Mouse (Mus musculus) adrenal gland, adult 2 months (tissue): ENCODE data around the gene Pdha2. TPM values are rescaled to one million over a fixed set of nuclear protein-coding genes. Genes with fewer than 3 reads are reported as not detected.

Experiments
- DNase-seq: peaks from one replicate; pipeline ENCODE4 v3.0.0; 2021
- long read RNA-seq: library from polyadenylated mRNA; stranded (forward); transcript quantifications from one replicate; pipeline ENCODE4 v2.0.0, GENCODE M21; 2021
- polyA plus RNA-seq: library from polyadenylated mRNA; depleted of rRNA; stranded (reverse); fragments of >200 nt; gene quantifications from 2 replicates; pipeline ENCODE4 v1.2.3, GENCODE M21; 2012; rRNA removed
- total RNA-seq, 2 experiments: library from RNA; stranded (reverse); gene quantifications; 2 replicates each; pipeline ENCODE4 v1.2.3; 2021

The Pdha2 gene
- not detected for total RNA-seq
- not detected in 2 replicates for polyA plus RNA-seq
- long read RNA-seq, result 0 reads

- DNase-seq, result no peak
Measured at GRCm38 (mm10) chr3:141212255-141212654, at the start of gene Pdha2. TSS of gene Pdha2 (minus strand) at chr3:141212355.

GRCm38 (mm10) chr3:141260518-141260917, 48.4 kb upstream of the Pdha2 start:
- DNase-seq, result no peak

DNA sequence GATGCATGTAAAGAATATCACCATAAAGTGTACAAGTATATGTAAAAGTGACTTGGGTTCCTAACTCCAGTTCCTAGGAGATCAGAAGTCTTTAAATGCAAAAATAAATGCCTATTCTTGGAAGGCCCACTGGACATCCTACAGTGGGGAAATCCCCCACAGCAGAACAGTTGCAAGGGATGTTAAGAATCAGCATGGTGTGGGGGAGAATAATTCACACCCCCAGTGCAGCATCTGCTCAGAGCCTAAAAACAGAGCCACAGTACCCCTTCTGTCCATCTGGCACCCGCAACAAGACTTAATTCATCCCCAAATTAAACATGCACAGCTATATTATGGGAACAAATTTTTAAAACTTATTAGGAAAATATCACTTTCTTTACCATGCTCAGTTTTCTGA, 39.3 kb upstream of the Pdha2 start:
- no peak for DNase-seq

- no peak for DNase-seq
Measured at GRCm38 (mm10) chr3:141244725-141245298, 32.7 kb upstream of the Pdha2 start.

DNA sequence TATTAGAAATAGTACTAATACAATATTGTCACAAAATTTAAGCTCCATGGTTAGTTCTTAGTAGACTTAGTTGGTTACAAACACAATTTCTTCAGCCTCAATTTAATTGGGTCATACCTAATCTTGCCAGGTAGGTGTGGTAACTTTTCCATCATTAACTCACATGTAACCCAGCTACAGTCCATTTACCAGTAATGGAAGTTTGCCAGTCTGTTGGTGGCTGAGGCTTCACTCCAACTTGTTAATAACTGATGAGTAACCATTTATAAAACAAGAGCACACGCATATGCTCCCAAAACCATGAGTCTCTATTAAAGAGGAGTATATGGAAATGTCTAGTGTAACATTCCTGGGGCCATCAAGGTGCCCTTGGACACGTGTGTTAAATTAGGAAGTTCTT, 25.9 kb upstream of the Pdha2 start:
- no peak for DNase-seq

GRCm38 (mm10) chr3:141229148-141229547, 17.0 kb upstream of the Pdha2 start:
- DNase-seq, result no peak

DNA sequence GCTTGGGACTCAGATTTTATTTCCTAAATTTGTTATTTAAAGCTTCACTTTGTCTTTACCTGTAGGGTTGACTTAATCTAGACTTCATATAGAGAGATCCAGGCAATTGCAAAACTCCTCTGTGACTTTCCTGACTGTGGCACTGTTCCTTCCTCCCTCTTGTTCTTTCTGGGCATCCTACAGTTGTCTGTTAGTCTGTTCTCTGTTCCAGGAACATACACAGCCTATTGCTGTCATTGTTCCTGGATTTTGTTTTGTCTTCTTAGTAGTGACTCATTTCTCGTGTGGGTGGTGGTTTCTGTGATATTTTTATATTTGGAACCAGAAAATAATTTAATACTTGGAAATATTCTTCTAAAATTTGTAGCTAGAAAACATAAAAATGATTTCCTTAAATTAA, 10.2 kb upstream of the Pdha2 start:
- DNase-seq, result no peak

- no peak for DNase-seq
Measured at GRCm38 (mm10) chr3:141218561-141218960, 6.4 kb upstream of the Pdha2 start.

DNA sequence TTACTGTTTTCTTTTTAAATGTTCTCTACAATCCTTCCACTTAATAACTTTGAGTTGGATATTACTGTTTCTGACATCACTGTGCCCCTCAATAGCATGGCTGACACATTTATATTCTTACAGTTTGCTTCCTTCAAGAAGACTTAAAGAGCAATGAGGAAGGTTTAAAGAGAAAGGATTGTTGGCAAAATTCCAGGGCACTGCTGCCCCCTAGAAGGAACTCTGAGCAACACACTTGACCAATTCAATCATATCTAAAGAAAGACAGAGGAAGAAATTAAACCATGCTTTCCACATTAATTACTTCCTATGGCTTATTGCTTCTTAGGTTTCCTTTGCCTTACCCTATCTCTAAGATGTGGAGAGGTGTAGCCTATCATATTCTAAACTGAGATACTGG, 4.8 kb upstream of the Pdha2 start:
- no peak for DNase-seq

DNA sequence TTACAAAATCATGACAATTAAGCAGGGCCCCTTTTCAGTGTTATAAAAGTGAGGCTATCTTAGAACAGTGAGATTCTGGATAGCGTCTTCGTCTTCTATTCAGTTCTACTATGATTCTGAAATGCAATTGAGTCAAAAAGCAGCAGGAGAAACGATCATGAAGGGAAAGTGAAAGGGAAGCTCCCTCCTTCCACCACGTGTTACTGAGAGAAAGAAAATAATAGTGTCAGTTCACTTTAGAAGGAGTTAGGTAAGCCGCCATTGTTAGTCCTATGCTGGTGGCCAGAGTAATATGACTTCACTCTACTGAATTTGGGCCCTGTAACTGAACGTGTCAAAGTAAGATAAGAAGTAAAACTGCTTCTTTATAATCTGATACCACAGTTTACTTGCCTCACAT, 4.1 kb upstream of the Pdha2 start:
- DNase-seq, result no peak

DNA sequence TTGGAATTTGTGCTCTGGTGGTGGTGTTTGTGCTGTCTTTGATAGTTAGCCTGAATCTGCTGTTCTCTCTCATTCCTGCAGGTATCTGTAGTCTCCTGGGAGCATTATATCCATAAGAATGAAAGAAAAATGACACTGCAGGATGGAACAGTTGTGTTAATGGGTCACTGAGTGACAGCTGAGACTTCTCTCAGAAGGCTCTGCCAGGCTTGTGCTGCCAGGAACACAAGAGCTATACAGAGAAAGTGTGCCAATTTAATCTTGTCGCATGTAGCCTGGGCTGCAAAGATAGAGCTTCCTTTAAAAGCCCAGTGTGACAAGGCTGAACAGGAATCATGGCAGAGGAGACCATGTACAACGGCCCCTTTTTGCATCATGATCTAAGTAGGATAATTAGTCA, 2.6 kb upstream of the Pdha2 start:
- no peak for DNase-seq

DNA sequence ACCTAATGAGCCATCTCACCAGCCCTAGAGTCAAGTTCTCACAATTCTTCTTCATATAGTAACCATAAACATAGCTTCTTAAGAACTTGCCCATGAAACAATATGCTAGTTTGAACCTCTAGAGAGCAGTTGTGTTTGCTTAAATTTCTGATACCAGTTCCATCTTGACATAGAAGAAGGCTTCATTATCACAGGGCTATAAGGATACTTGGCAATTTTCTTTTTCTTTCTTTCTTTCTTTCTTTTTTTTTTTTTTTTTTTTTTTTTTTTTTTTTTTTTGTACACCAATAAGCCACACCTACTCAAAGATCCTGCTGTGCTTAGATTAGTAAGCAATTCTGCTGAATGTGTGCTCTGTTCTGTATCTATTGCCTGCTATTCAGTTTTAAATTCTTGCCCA, 2.0 kb upstream of the Pdha2 start:
- DNase-seq, result no peak

DNA sequence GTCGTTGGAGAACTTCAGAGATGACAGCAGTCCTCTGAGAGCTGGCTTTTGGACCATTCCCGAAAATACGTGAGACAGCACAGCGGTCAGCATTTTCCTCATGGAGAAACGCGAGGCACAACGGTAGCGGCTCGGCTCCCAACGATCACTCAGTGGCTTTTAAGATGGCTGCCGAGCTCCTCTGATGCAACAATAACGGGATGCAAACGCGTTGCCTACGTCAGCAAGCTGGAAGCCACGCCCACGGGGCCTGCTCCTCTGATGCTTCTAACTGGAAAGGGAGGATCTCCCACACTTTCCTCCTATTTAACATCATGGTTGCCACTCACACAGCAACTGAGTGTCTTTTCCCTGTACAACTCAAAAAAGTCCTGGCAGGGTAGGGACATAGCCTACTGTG, 511 bp downstream of the Pdha2 start:
- no peak for DNase-seq

DNA sequence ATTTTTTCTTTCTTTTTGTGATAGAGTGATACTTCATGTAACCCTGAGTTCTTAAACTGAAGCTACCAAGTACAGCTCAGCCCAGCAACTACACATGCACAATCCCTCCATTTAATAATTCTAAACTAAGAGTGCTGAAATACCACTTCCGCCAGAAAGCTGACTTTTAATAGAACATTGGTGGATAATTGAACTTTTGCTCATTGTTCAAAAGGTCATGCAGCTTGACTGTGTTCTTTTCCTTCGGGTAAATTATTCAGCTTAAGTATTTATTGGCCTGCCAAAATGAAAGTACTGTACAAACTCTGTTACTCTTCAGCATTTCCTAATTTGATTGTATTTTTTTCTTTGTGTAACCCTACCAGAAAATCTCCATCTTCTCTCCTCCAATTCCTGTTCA, 10.4 kb downstream of the Pdha2 start:
- no peak for DNase-seq

DNA sequence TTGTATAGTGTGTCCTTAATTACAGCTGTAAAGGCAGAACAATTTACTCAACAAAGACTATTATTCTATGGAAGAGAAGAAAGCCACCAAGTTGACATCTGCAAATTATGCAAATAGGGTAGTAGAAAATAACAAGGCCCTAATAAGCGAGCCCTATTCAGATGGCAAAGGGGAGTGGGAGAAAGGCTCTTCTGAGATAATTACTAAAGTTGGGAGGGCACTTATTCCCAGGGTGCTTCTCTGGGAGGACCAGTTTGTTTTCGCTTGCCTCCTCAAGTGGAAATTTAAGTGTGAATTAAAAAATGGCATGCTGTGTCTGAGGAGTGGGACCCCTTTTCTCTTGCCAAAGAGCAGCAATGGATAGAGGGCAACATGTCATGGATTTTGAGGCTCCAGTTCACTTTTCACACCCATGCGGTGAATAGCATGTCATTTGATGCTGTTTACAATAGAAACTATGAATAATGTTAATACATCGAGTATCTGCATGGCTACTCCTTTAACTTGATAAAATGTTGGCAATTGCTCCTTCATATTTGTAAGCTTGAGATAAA, 14.8 kb downstream of the Pdha2 start:
- no peak for DNase-seq

- no peak for DNase-seq
Measured at GRCm38 (mm10) chr3:141191653-141192052, 20.5 kb downstream of the Pdha2 start.

- DNase-seq, result no peak
Measured at GRCm38 (mm10) chr3:141190429-141190828, 21.7 kb downstream of the Pdha2 start.

GRCm38 (mm10) chr3:141160986-141161385, 51.2 kb downstream of the Pdha2 start:
- no peak for DNase-seq
